ENCODE assay signal across 12 mouse cellular contexts in the genomic region with DNA sequence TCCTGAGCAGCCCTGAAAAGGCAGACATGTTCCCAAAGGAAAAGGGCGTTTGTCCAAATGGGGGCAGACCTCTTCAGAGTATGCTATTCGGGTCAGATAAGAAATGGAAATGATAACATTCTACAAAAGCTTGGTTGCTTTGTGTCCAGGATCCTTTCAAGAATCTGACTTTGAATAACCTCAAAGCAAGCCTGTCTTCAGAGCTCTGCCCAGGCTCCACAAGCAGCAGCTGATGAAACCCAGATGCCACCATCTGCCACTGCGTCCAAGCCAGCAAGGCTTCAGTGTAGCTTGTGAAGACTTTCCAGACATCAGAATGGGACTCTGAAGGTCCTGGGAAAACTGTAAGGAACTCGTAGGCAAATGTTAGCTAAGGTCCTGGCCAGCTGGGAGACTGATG.
DNase-seq lines count a peak whose midpoint lies in the region; ATAC-seq and TF ChIP-seq lines count a peak whose summit lies in the region.
"Had no signal": no experiment of that assay in that cellular context is flagged by ENCODE, and none has a peak within 500 bp of the region (broad histone marks: within the 10 kb centered on the region; RNA-seq: fewer than 3 reads in every experiment).

No protein-coding gene starts in this region.

- H3K4me3 ChIP-seq in forebrain, postnatal 0 days (ENCODE audit: low read depth, low read length) = no peak overlapping the region
- no peak overlapping the region for H3K4me3 ChIP-seq in forebrain, embryonic 13.5 days
- no peak overlapping the region for H3K4me3 ChIP-seq in heart, embryonic 16.5 days (ENCODE audit: low read length)
- no peak overlapping the region for H3K4me3 ChIP-seq in midbrain, embryonic 11.5 days (ENCODE audit: low read depth, low read length)
- H3K4me3 ChIP-seq: embryonic facial prominence, embryonic 12.5 days had no signal

- peaks cover 7% of the 10 kb centered on the region; the same call in 1 of the 2 replicates for H3K4me1 ChIP-seq in forebrain, postnatal 0 days (ENCODE audit: insufficient read depth)
- peaks cover 49% of the 10 kb centered on the region for H3K4me1 ChIP-seq in forebrain, embryonic 13.5 days
- peaks cover 55% of the 10 kb centered on the region for H3K4me1 ChIP-seq in heart, embryonic 16.5 days (ENCODE audit: control insufficient read depth, insufficient read depth, low read length)
- no peaks in the 10 kb centered on the region for H3K4me1 ChIP-seq in midbrain, embryonic 11.5 days (ENCODE audit: control insufficient read depth, insufficient read depth, low read length)

- ATAC-seq in forebrain, postnatal 0 days = no peak; the same call in 1 of the 2 replicates
- ATAC-seq in forebrain, embryonic 13.5 days = no peak
- ATAC-seq in heart, embryonic 16.5 days (replicated peaks; ENCODE audit: extremely low read depth, insufficient read depth, low FRiP score) = peak; percentile 69
- ATAC-seq in midbrain, embryonic 11.5 days (ENCODE audit: low FRiP score) = no peak
- ATAC-seq: hindbrain, embryonic 16.5 days had no signal

- H3K9ac ChIP-seq in forebrain, postnatal 0 days = no peak overlapping the region
- no peak overlapping the region for H3K9ac ChIP-seq in forebrain, embryonic 13.5 days
- no peak overlapping the region for H3K9ac ChIP-seq in heart, embryonic 16.5 days (ENCODE audit: low read length)
- H3K9ac ChIP-seq in midbrain, embryonic 11.5 days (ENCODE audit: low read length) = no peak overlapping the region
- H3K9ac ChIP-seq: embryonic facial prominence, embryonic 12.5 days had no signal

- peak; percentile 55 for DNase-seq in forebrain, postnatal 0 days
- DNase-seq in 3T3-L1 (ENCODE audit: low read depth, low spot score) = peak; percentile 25
- peak; percentile 47 for DNase-seq in cerebellum, adult 8-10 months
- no peak for DNase-seq in B cell, adult 2 months
- DNase-seq in right cerebral cortex, postnatal 25 days = no peak
- DNase-seq in midbrain, embryonic 11.5 days (ENCODE audit: low spot score, missing footprints) = no peak
- DNase-seq: adrenal gland, postnatal 36 days; thymus, adult 2 months had no signal

- no peaks in the 10 kb centered on the region for H3K36me3 ChIP-seq in forebrain, postnatal 0 days (ENCODE audit: insufficient read depth)
- no peaks in the 10 kb centered on the region for H3K36me3 ChIP-seq in forebrain, embryonic 13.5 days (ENCODE audit: poor library complexity, severe bottlenecking)
- no peaks in the 10 kb centered on the region; the same call in 1 of the 2 replicates for H3K36me3 ChIP-seq in heart, embryonic 16.5 days (ENCODE audit: control insufficient read depth, insufficient read depth)
- no peaks in the 10 kb centered on the region for H3K36me3 ChIP-seq in midbrain, embryonic 11.5 days (ENCODE audit: control insufficient read depth, insufficient read depth, low read length)
- H3K36me3 ChIP-seq: embryonic facial prominence, embryonic 12.5 days had no signal

- H3K4me2 ChIP-seq in forebrain, postnatal 0 days (ENCODE audit: low read depth) = no peak overlapping the region
- no peak overlapping the region for H3K4me2 ChIP-seq in forebrain, embryonic 13.5 days
- 0 out of 2 replicates have a peak overlapping the region, but pooled peaks have one; percentile 0 for H3K4me2 ChIP-seq in heart, embryonic 16.5 days (ENCODE audit: low read depth, low read length)
- no peak overlapping the region for H3K4me2 ChIP-seq in midbrain, embryonic 11.5 days
- H3K4me2 ChIP-seq: embryonic facial prominence, embryonic 12.5 days had no signal

- no peak for TF ChIP-seq CTCF in forebrain, postnatal 0 days (IDR thresholded peaks at IDR 0.05; ENCODE audit: low read depth)

- H3K9me3 ChIP-seq in forebrain, postnatal 0 days (ENCODE audit: low read length) = no peaks in the 10 kb centered on the region
- no peaks in the 10 kb centered on the region for H3K9me3 ChIP-seq in forebrain, embryonic 13.5 days (replicated peaks)
- H3K9me3 ChIP-seq in heart, embryonic 16.5 days (replicated peaks; ENCODE audit: control insufficient read depth, low read length) = no peaks in the 10 kb centered on the region
- H3K9me3 ChIP-seq in midbrain, embryonic 11.5 days (ENCODE audit: control insufficient read depth, low read length) = no peaks in the 10 kb centered on the region
- H3K9me3 ChIP-seq: embryonic facial prominence, embryonic 12.5 days had no signal

- H3K27me3 ChIP-seq in forebrain, postnatal 0 days (ENCODE audit: insufficient read depth, low read length) = no peaks in the 10 kb centered on the region
- H3K27me3 ChIP-seq in forebrain, embryonic 13.5 days = no peaks in the 10 kb centered on the region
- H3K27me3 ChIP-seq in heart, embryonic 16.5 days (ENCODE audit: control insufficient read depth, insufficient read depth, low read length) = no peaks in the 10 kb centered on the region
- H3K27me3 ChIP-seq in midbrain, embryonic 11.5 days (ENCODE audit: control insufficient read depth, insufficient read depth, low read length) = no peaks in the 10 kb centered on the region
- H3K27me3 ChIP-seq: embryonic facial prominence, embryonic 12.5 days had no signal

- no peak overlapping the region for H3K27ac ChIP-seq in forebrain, postnatal 0 days (ENCODE audit: low read depth, low read length)
- H3K27ac ChIP-seq in forebrain, embryonic 13.5 days = no peak overlapping the region
- H3K27ac ChIP-seq in heart, embryonic 16.5 days (ENCODE audit: low read length) = peak overlapping the region; percentile 68
- H3K27ac ChIP-seq in midbrain, embryonic 11.5 days (ENCODE audit: low read depth, low read length) = no peak overlapping the region
- H3K27ac ChIP-seq: embryonic facial prominence, embryonic 12.5 days had no signal

- 52% methylated on average over 4 of the region's 4 CpGs for WGBS in forebrain, postnatal 0 days
- 68% methylated on average over 4 of the region's 4 CpGs for WGBS in forebrain, embryonic 13.5 days
- WGBS in heart, embryonic 16.5 days = 14% methylated on average over 4 of the region's 4 CpGs
- WGBS in midbrain, embryonic 11.5 days = 84% methylated on average over 4 of the region's 4 CpGs

Comparison
In these comparisons a context has a peak if more than half of its experiments do, and no peak if none do; other contexts are left out.
1. DNase-seq: peak in forebrain, postnatal 0 days (single experiment), 3T3-L1 (single experiment) and cerebellum, adult 8-10 months (single experiment); none in B cell, adult 2 months (0 of 2), right cerebral cortex, postnatal 25 days (single experiment) and midbrain, embryonic 11.5 days (single experiment).